Mouse (Mus musculus) ovary, adult 10 weeks (tissue): ENCODE results near the gene Cdc42bpb. TPM values are rescaled to one million over a fixed set of nuclear protein-coding genes. Genes with fewer than 3 reads are reported as not detected.

ENCODE experiments used
- polyA plus RNA-seq: library from polyadenylated mRNA; stranded (reverse); fragments of 350-450 nt; fragmentation: Illumina TruSeq; extraction: RNeasy Lipid Tissue Mini Kit (QIAGEN cat#74804); gene quantifications from one replicate; pipeline ENCODE4 v1.2.3, GENCODE M21; 2014

Cdc42bpb gene
- polyA plus RNA-seq: 6.0 TPM

DNA sequence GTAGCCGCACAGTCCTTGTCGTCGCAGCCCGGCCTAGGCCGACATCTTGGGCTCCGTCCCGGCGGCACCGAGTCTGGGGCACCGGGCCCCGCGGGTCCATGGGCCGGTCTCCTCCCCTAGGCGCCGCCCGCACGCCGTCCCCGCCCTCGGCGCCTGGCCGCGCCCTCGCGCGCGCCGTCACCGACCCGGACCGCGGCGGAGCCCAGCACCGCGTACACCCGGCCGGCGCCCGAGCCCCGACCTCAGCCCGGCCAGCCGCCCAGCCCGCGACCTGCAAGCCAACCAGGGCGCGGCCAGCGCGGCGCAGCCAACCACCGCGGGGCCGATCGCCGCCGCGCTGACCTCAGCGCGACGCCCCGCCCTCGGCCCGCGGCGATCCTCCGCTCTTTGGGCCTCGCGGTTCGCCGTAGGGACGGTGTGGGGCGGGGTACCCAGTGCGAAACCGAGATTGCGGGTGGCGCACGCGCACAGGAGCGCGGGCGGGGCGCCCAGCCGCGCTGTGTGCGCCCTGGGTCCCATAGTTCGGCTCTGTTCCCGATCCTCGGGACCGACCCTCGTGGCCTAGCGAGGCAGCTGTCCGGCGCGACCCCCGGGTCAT is at the start of gene Cdc42bpb:
Gene Cdc42bpb, minus strand, starts transcription at position 343 of the 598 bp plus-strand sequence.

GRCm38 (mm10) chr12:111416921-111417779 is 39.6 kb upstream of the Cdc42bpb start, which contains the start of gene Exoc3l4:
TSS of gene Exoc3l4 (plus strand) at chr12:111417017.

GRCm38 (mm10) chr12:111406622-111407021 is 29.1 kb upstream of the Cdc42bpb start, which contains the start of gene Lbhd2:
TSS of gene Lbhd2 (plus strand) at chr12:111406809.

GRCm38 (mm10) chr12:111270629-111271277 is 106.8 kb downstream of the Cdc42bpb start, which contains the start of gene Amn:
TSS of gene Amn (plus strand) at chr12:111271095.

Other genes starting within 250 kb of the Cdc42bpb start
- 9.8 TPM for gene Traf3, start 211.3 kb downstream of the Cdc42bpb start, polyA plus RNA-seq
- gene 4930595D18Rik, start 193.2 kb downstream of the Cdc42bpb start, polyA plus RNA-seq: not detected
- not detected for gene Amn, start 106.6 kb downstream of the Cdc42bpb start, polyA plus RNA-seq
- gene Lbhd2, start 29.1 kb upstream of the Cdc42bpb start, polyA plus RNA-seq: not detected
- 0.17 TPM for gene Exoc3l4, start 39.3 kb upstream of the Cdc42bpb start, polyA plus RNA-seq
- 1.5 TPM for gene Tnfaip2, start 64.8 kb upstream of the Cdc42bpb start, polyA plus RNA-seq
- gene Gm266, start 108.1 kb upstream of the Cdc42bpb start, polyA plus RNA-seq: 4.5 TPM
- gene Eif5, start 160.3 kb upstream of the Cdc42bpb start, polyA plus RNA-seq: 762 TPM
- 248 TPM for gene Mark3, start 196.8 kb upstream of the Cdc42bpb start, polyA plus RNA-seq